Mouse (Mus musculus): ENCODE measurements around the gene Oaz1.

DNA sequence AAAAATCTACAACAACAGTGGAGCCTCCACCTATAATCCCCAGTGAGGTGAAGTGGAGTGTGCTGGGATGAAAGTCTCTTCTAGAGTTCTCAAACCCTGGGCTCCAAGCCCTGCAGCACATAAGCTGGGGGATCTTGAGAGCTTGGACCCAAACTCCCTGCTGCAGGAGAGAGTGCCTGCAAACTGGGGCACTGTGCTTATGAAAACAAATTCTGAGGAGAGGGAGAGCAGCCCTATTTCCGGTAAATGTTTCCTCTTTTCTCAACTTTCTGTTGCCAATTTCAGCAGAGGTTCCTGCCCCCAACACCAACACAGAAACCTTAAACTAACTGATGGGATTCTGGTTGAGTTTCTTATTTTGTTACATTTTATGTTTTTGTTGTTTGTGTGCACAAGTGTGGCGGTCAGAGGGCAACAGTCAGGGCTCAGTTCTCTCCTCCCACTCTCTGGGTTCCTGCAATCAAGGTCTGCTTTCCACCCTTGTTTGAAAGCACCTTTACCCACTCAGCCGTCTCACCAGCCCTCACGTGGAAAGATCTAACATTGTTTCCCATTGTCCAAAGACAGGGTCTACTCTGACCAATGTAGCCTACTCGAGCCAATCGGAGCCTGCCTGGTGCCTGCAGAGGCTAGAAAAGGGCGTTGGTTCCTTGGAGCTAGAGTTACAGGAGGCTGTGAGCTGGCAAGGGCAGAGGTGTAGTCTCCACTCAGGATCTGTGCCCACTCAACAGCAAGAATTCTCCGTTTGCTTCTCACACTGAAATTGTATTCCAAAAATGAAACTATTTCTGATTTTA is 2.4 kb upstream of the Oaz1 start:
- TF ChIP-seq CTCF (IDR thresholded peaks at IDR 0.05; ENCODE audit: control insufficient read depth, insufficient read depth, low read length) (no peak), POLR2A (IDR thresholded peaks at IDR 0.05; ENCODE audit: borderline replicate concordance, control insufficient read depth, low read depth, low read length) (no peak)
